Mouse (Mus musculus) limb, embryonic 10.5 days (tissue): ENCODE results near the gene Taok1. TPM values are rescaled to one million over a fixed set of nuclear protein-coding genes. Genes with fewer than 3 reads are reported as not detected.
"Not testable (repeated sequence)": the region's sequence is repeated elsewhere in the genome, so short reads cannot be mapped to it uniquely, and the experiment has no call there.

Source experiments
- DNase-seq: peaks from one replicate; pipeline ENCODE4 v3.0.0-alpha.2; 2017; ENCODE audit warnings: low spot score
- H3K27ac ChIP-seq: fragments of 300-500 bp; sonication (generic); 2 replicates; pipeline ENCODE4 v1.5.1; 2016; ENCODE audit warnings: mild to moderate bottlenecking
- H3K27me3 ChIP-seq: fragments of 300-500 bp; sonication (generic); 2 replicates; pipeline ENCODE4 v1.6.1; 2016; ENCODE audit warnings: low read depth, mild to moderate bottlenecking; ENCODE audit not compliant: poor library complexity, severe bottlenecking
- H3K36me3 ChIP-seq: fragments of 300-500 bp; sonication (generic); 2 replicates; pipeline ENCODE4 v1.6.1; 2016; ENCODE audit warnings: mild to moderate bottlenecking, moderate library complexity
- H3K4me1 ChIP-seq: fragments of 300-500 bp; sonication (generic); 2 replicates; pipeline ENCODE4 v1.6.1; 2016
- H3K4me3 ChIP-seq: fragments of 300-500 bp; sonication (generic); 2 replicates; pipeline ENCODE4 v1.5.1; 2016; ENCODE audit warnings: mild to moderate bottlenecking, moderate library complexity
- H3K9me3 ChIP-seq: fragments of 300-500 bp; sonication (generic); replicated peaks from 2 replicates; pipeline ENCODE4 v1.6.1; 2016; ENCODE audit warnings: mild to moderate bottlenecking
- WGBS: fragments of 180-500 bp; shearing (Covaris S2); methylation state at CpG from one replicate; pipeline ENCODE4 v1.1.7; 2016; 5-methylcytosine and 5-hydroxymethylcytosine counted together
- polyA plus RNA-seq: library from polyadenylated mRNA; unstranded; fragments of >200 nt; fragmentation: Nextera tagmentation; extraction: Ambion mirVana; gene quantifications from 2 replicates; pipeline ENCODE4 v1.2.1, GENCODE M21; 2016

The Taok1 gene
- polyA plus RNA-seq: 8.4 and 9.9 TPM in 2 replicates

DNA sequence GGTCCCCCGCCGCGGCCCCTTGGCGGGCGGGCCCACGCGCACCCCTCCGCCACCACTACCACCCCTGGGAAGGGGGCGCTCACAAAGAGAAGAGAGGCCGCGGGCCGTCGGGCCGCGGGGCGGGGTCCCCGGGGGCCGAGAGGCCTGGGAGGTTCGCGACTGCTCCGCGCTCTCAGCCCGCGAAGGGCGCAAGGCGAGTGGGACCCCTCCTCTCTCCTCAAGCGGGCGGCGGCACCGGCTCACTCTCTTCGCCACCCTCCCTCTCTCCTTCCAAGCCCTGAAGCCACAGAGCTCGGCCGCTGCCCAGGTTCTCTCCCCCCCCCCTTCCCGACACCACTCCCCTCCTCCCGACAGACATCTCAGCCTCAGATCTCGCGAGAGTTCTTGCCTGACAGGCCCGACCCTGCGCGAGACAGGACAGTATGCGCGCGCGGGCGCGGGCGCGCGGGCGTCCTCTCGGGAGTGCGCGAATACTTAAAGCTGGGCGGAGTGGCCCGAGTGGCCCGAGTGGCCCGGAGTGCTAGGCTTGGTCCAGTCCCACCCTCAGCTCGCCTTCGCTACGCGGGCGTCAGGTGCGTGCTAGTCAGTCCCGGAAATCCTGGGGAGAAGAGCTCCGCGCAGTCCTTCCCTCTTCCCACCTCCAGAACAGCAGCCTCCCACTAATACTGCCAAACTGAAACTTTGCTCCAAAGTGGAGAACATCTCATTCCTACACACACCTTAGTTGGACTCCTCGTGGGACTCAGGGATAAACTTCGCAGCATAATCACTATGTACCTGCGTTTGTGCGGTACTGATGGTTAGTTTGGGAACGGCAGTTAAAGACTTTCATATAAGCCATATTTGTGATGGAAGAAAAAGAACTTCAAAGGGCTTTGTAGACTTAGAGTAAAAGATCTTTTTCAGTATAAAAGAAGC lies at the start of gene Taok1:
Taok1 (minus strand) TSS at position 278 of the 918 bp plus-strand sequence.
- peak; percentile 97 for DNase-seq
- Histone ChIP-seq H3K4me1 (peaks cover 23% of the 10 kb centered on the region), H3K36me3 (peaks cover 16% of the 10 kb centered on the region), H3K27ac (peak within 1 kb of the TSS; percentile 99), H3K9me3 (no peaks in the 10 kb centered on the region), H3K27me3 (no peaks in the 10 kb centered on the region), H3K4me3 (peak within 1 kb of the TSS; percentile 100)
- WGBS: 2% methylated on average over 64 of the region's 71 CpGs

- not testable (repeated sequence) for H3K36me3 ChIP-seq, H3K27ac ChIP-seq, DNase-seq, H3K27me3 ChIP-seq, H3K9me3 ChIP-seq, H3K4me1 ChIP-seq, H3K4me3 ChIP-seq
- 98% methylated on average over 4 of the region's 4 CpGs for WGBS
Measured at GRCm38 (mm10) chr11:77653406-77654190, 46.0 kb upstream of the Taok1 start.

DNA sequence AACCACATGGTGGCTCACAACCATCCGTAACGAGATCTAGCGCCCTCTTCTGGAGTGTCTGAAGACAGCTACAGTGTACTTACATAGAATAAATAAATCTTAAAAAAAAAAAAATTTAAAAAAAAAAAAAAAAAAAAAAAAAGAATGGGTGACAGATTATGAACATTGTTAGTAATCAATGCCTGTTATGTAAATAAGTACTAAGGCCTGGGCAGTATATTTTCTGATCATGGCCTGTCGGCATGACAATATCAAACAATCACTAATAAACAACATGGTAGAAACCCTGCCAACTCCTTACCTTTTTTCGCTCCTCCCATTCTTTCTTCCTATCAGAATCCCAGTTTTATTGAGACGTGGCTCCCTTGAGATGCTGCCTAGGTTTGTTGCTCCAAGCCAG lies 44.9 kb upstream of the Taok1 start:
- no peak for DNase-seq
- no peaks in the 10 kb centered on the region for H3K36me3 ChIP-seq
- H3K27ac ChIP-seq: no peak overlapping the region
- H3K27me3 ChIP-seq: no peaks in the 10 kb centered on the region
- no peaks in the 10 kb centered on the region for H3K4me1 ChIP-seq
- no peaks in the 10 kb centered on the region for H3K9me3 ChIP-seq
- no peak overlapping the region for H3K4me3 ChIP-seq
- 62% methylated on average over 6 of the region's 6 CpGs for WGBS

GRCm38 (mm10) chr11:77648878-77649277 lies 41.3 kb upstream of the Taok1 start:
- Histone ChIP-seq H3K4me3 (no peak overlapping the region), H3K36me3 (no peaks in the 10 kb centered on the region), H3K27me3 (no peaks in the 10 kb centered on the region), H3K9me3 (no peaks in the 10 kb centered on the region), H3K27ac (no peak overlapping the region), H3K4me1 (no peaks in the 10 kb centered on the region)
- DNase-seq: no peak
- WGBS: 83% methylated on average over 7 of the region's 7 CpGs

DNA sequence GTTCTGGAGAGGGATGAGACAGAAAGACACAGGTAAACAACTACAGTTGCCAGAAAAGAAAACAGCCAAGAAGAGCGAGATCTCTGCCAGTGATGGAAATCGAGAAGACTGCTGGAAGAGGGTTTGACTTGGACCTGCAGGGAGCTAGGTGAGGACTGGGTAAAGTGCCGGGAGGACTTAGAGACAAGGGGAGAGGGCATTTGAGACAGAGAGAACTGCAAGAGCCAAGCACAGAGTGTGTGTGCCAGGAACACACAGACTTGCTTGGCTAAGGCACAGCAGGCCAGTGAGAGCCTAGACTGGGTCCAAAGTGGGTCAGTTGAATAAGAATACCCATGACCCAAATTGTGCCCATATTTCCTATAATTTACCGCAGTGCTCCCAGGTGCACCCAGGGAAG lies 37.9 kb upstream of the Taok1 start:
- H3K4me1 ChIP-seq: no peaks in the 10 kb centered on the region
- H3K9me3 ChIP-seq: no peaks in the 10 kb centered on the region
- WGBS: 87% methylated on average over 4 of the region's 4 CpGs
- no peak for DNase-seq
- no peak overlapping the region for H3K27ac ChIP-seq
- H3K4me3 ChIP-seq: no peak overlapping the region
- no peaks in the 10 kb centered on the region for H3K36me3 ChIP-seq
- no peaks in the 10 kb centered on the region for H3K27me3 ChIP-seq

DNA sequence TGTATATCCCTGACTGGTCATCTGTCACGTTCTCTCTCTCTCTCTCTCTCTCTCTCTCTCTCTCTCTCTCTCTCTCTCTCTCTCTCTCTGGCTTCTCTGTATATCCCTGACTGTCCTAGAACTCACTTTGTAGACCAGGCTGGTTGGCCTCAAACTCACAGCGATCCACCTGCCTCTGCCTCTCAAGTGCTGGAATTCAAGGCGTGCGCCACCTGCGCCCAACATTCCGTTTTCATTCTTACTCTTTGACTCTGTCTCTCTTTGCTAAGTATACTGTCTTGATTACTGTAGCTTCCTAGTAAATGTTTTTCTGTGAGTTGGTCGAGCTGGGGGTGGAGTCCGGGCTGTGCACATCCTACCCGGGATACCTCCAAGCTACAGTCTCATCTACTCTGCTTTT lies 33.8 kb upstream of the Taok1 start:
- no peaks in the 10 kb centered on the region for H3K36me3 ChIP-seq
- H3K4me3 ChIP-seq: no peak overlapping the region
- WGBS: 89% methylated on average over 9 of the region's 9 CpGs
- DNase-seq: no peak
- no peak overlapping the region for H3K27ac ChIP-seq
- no peaks in the 10 kb centered on the region for H3K27me3 ChIP-seq
- H3K4me1 ChIP-seq: no peaks in the 10 kb centered on the region
- H3K9me3 ChIP-seq: no peaks in the 10 kb centered on the region

DNA sequence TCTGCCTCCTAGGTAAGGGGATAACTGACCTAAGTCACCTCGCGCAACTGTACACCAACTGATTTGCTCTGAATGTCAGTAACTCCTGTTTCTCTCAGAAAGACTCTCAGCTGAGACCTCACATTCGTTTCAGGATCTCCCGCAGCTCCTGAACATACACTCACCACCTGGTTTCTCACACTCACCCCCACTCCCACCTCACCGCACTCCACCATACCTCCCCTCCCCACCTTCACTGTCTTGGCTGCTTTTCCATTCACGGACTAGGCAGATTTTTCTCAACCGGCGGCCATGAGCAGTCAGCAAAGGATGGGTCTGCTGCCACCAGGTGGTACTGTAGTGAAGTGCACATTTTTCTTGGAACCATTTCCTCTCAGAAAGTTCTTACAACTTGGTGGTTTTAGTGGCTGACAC lies 22.6 kb upstream of the Taok1 start:
- Histone ChIP-seq H3K27ac (peak overlapping the region; percentile 64), H3K27me3 (peaks cover 3% of the 10 kb centered on the region; the same call in 1 of the 2 replicates), H3K4me3 (peak overlapping the region; percentile 39), H3K36me3 (no peaks in the 10 kb centered on the region), H3K4me1 (peaks cover 9% of the 10 kb centered on the region), H3K9me3 (no peaks in the 10 kb centered on the region)
- peak; percentile 82 for DNase-seq
- 19% methylated on average over 8 of the region's 8 CpGs for whole genome bisulfite sequencing

DNA sequence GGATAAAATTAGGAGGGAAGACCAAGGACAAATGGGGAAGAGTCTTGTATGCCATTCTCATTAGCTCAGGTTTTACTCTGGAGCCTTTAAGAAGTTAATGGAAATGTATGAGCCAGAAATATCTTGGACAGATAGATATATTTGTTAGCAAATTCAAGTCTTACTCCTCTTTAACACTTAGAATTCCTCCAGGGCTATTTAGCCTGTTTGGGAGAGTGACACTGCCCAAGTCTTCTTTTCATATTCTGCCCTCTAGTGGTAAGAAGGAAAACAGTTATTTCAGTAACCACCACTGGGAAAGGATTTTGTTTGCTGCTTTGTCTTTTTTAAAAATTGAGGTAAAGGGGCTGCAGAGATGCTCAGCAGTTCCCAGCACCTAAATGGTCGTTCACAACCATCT lies 21.9 kb upstream of the Taok1 start:
- H3K36me3 ChIP-seq: no peaks in the 10 kb centered on the region
- no peak overlapping the region for H3K4me3 ChIP-seq
- peaks cover 16% of the 10 kb centered on the region for H3K4me1 ChIP-seq
- H3K27me3 ChIP-seq: peaks cover 11% of the 10 kb centered on the region
- no peak for DNase-seq
- H3K9me3 ChIP-seq: no peaks in the 10 kb centered on the region
- 0% methylated on average over 1 of the region's 1 CpGs for WGBS
- H3K27ac ChIP-seq: no peak overlapping the region

DNA sequence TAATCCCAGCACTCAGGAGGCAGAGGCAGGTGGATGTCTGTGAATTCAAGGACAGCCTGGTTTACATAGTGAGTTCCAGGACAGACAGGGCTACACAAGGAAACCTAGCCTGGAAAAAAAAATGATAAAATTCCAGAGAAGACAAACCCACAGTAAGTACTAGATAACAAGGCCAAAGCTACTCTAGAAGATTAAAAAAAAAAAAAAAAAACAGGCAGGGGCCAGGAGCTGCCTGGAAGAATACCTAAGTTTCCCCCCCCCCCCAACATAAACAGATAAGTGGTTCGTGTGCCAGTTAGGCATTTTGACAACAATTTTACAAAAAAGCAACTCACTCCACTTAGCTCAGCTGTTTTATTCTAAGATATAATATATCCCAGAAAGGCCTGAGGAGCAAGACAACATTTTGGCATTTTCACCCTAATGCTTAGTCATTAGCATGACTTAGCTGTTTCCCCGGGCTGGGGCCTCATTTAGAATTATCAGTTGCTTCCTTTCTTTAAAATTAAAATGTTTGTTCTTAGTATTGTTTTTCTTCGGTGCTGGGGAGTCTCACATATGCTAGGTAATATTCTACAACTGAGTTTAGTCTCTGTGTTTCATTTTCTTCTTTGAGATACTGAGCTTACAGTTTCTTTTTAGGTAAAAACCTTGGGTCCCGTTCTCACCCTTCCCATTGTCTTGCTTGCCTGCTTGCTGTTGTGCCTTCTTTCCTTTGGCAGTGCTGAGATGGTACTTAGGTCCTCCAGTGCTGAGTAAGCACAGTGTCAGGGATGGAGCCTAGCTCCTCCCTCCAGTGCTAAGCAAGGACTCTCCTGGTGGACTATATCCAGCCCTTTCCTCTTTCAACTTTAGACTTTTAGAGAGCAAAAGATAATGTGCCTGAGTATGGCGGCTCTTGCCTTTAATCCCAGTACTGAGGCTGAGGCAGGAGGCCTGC lies 19.3 kb upstream of the Taok1 start:
- no peak for DNase-seq
- Histone ChIP-seq H3K4me1 (peaks cover 20% of the 10 kb centered on the region), H3K9me3 (no peaks in the 10 kb centered on the region), H3K27me3 (peaks cover 26% of the 10 kb centered on the region), H3K4me3 (no peak overlapping the region), H3K27ac (no peak overlapping the region), H3K36me3 (no peaks in the 10 kb centered on the region)
- 68% methylated on average over 5 of the region's 5 CpGs for WGBS

- no peaks in the 10 kb centered on the region for H3K9me3 ChIP-seq
- WGBS: 14% methylated on average over 11 of the region's 11 CpGs
- H3K4me1 ChIP-seq: peaks cover 20% of the 10 kb centered on the region
- no peaks in the 10 kb centered on the region for H3K36me3 ChIP-seq
- DNase-seq: peak; percentile 70
- H3K4me3 ChIP-seq: peak overlapping the region; percentile 45
- peaks cover 26% of the 10 kb centered on the region for H3K27me3 ChIP-seq
- H3K27ac ChIP-seq: no peak overlapping the region
Measured at GRCm38 (mm10) chr11:77625061-77625855, 17.6 kb upstream of the Taok1 start.

GRCm38 (mm10) chr11:77624441-77625060 lies 16.9 kb upstream of the Taok1 start:
- WGBS: 1% methylated on average over 17 of the region's 17 CpGs
- peak overlapping the region; percentile 45 for H3K4me3 ChIP-seq
- H3K27ac ChIP-seq: no peak overlapping the region
- H3K36me3 ChIP-seq: no peaks in the 10 kb centered on the region
- H3K27me3 ChIP-seq: peaks cover 26% of the 10 kb centered on the region
- DNase-seq: peak; percentile 32
- peaks cover 13% of the 10 kb centered on the region for H3K4me1 ChIP-seq
- no peaks in the 10 kb centered on the region for H3K9me3 ChIP-seq
